Mouse (Mus musculus): ENCODE measurements around the gene 1700092M07Rik.

Gene 1700092M07Rik

DNA sequence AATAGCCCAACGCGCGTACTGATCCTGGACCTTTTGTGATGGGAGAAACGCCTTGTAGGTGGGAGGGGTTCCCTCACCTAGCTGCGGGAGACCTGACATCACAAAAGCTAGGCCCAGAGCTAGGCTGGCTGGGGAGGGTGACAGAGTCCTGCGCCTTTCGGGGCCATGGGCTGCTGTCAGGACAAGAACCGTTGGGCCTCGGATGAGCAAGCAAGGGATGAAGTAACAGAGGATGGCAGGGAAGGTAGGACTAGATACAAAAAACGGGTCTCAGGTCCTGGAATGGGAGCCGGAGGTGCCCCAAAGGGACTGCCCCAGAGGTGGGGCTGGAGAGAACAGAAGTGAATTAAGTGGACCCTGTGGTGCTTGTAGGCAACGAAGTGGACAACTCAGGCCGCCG is at the start of gene 1700092M07Rik:
1700092M07Rik (plus strand) TSS at position 116 of the 400 bp plus-strand sequence.
- DNase-seq = no peak

DNA sequence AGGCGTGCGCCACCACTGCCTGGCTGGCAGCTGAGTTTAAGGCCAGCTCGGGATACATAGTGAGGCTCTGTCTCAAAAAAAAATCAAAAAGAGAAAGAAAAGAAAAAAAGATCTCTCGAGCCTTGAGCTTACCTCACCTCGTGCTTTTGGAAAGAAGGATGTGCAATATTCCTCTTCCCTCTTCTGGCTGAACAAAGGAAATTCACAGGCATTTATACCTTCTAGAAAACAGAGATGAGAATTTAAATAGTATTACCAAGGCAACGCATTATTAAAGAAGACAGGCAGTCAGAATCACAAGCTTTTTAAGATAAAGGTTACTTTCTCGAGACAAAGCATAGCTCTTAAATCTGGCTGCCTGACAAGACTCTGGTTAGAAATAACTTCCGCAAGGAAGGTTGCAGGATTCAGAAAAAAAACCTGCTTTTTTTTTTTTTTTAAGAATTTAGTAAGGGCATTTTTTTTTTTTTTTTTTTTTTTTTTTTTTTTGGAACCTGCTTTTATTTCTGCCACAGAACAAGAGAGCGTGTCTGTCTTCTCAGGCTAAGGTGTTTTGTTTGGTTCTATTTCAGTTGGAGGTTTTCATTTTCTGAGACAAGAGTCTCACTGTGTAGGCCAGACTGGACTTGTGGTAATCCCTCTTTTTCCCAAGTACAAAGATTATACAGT is 48.5 kb upstream of the 1700092M07Rik start:
- DNase-seq = no peak

DNA sequence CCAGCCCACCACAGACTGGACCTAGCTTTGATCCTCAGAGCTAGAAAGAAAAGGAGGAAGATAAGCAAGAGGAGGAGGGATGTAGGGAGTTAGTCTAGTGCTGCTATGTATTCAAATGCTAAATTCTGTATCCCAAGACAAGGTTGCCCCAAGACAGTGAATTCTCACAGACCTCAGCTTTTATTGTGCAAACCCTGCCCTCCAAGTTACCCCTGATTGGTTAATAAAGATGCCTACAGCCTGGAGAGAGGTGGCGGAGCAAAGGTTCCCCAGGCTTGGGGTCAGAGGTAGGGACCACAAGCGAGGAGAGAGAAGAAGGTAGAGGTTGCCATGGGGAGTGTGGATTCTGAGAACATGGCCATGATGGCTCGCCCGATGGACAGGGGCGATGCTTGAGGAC is 47.8 kb upstream of the 1700092M07Rik start:
- no peak for DNase-seq

DNA sequence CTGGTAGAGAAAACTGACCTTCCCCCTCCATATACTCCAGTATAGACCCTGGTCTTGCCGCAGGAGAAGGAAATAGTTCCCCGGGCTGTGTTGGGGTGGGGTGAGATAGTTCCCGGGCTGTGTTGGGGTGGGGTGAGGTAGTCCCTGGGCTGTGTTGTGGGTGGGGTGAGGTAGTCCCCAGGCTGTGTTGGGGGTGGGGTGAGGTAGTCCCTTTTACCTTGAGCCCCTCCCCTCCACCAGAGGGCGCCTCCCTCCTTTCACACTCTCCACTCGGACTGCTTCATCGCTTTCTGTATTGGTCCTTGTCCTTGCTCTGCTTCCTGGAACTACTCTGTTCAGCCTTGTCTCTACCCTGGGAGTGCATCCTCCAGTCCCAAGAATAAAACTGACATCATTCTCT is 45.2 kb upstream of the 1700092M07Rik start:
- DNase-seq = peak; percentile 56 to 77

DNA sequence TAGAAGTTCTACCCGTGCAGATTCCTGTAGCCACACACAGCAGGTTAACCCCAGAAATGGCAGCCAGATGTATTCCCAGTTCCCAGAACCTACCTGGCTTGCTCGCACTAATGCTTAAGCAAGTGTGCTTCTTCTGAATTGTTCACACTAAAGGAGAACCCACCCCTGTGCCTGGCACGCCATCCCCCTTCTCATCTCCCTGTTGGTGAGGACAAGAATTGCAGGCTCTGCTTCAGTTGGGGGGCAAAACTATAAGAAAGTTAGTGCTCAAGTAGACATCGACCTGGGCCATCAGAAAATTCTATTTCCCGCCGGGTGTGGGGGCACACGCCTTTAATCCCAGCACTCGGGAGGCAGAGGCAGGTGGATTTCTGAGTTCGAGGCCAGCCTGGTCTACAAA is 40.9 kb upstream of the 1700092M07Rik start:
- no peak for DNase-seq

DNA sequence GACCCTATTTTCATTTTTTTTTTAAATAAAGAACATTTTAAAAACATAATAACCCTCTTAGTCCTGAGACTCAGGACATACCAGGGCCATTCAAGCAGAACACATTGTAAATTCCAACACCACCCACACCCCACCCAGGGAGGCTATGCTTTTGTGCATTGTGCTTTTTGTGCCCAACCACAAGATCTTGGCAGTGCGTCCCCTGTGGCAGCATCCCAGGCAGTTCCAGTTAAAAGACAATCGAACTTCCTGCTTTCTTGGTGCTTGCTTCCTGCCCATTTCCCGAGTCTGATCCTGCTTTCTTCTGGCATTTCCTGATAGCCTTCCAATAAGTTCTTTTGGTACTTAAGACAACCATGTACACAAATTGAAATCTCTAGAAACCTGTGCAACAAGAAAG is 38.1 kb upstream of the 1700092M07Rik start:
- DNase-seq = peak; percentile 50 to 66

DNA sequence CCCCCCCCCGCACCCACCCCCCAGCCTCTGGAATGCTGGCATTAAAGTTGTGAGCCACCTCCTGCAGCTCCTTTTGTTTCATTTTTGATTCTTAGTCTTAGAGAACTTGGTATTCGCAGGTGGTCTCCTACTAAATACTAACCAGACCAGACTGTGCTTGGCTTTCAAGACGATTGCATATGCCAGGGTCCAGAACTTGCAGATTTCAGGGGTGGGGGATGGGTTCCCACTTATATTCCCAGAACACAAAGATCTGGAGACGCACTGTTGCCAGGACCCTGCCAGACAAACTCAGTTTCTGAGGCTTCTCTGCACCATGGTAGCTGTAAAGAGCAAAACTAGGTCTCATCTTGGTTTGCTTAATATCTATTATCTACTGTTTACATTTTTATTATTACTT is 36.9 kb upstream of the 1700092M07Rik start:
- no peak for DNase-seq

DNA sequence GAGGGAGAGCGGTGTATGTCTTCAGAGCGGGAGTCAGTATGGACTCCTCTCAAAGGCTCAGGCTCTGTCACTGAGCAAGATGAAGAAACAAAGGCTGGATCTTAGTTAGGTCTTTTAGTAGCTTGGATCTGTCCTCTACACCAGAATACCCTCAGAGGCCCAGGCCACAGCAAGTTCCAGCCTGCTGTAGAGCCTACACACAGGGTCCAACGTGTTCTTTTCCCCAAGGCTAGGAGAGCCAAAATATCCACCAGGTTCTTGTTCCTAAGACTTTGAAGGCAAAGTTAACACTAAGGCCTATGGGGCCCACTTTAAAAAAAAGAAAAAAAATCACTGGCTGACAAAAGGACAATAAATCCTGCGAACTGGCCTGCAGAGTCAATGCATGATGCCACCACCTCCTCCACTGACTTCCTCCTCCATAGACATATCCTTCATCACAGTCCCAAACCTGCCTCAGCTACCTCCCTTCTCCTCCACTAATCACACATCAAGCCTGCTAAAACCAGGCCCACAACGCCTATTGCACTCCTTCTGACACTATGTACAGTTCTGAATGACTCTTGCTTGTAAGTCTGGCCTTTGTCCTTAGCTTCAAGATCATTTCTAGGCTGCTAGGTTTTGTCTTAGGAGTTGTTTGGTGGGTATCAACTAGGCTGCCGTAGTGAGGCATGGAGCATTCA is 35.4 kb upstream of the 1700092M07Rik start:
- DNase-seq = no peak

DNA sequence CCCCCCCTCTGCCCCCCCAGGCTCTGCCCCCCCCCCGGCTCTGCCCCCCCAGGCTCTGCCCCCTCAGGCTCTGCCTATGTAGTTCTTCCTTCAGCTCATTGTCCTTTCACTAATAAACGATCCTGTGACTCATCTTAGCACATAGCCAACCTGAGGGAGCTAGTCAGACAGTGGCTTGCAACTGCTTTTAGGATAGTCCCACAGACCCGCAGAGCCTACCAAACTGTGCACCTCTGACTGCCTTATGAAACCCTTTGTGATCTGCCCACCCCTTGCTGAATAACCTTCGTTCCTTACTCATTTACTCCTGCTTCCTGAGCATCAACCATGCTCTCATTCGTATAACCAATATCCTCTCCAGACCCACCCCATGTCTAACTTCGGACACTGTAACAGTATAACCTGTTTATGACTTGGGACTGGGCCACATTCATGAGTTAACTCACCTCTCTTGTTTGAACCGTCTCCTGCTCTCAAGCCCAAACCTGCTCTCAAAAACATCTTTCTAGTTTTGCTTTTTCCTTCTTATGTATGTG is 34.3 kb upstream of the 1700092M07Rik start:
- no peak for DNase-seq

DNA sequence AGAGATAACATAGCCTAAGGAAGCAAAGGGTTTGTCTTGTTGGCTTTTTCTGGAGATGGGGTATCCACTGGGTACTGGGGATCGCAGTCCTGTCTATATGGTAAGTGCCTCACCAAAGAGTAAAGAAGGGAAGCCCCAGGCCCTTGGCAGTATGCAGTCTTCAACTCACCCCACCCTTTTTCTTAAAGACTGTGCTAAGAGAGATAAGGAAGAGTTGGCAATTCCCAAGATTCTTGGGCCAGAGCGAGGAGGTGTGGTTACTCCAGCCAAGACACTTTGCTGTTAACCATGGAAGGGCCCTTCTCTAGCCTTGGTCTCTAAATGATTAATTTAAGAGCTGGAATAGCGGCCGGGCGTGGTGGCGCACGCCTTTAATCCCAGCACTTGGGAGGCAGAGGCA is 33.6 kb upstream of the 1700092M07Rik start:
- no peak for DNase-seq

DNA sequence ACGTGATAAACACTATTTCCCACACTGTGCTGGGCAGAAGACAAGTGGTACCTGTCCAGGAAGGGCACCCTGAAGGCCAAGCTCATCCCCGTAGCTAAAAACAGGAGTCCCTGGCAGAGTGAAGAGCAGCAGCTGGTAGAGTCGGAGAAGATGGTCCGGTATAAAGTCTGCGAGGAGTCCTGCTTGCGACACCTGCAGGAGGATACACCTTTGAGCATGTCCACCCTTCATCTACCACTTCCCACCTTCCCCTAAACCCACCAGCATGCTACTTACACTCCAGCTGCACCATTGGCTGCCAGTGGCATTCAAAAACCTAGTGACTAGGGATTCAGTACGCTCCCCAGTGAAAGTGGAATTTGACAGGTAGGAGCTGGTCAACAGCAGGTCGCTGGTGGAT is 31.6 kb upstream of the 1700092M07Rik start:
- no peak for DNase-seq

DNA sequence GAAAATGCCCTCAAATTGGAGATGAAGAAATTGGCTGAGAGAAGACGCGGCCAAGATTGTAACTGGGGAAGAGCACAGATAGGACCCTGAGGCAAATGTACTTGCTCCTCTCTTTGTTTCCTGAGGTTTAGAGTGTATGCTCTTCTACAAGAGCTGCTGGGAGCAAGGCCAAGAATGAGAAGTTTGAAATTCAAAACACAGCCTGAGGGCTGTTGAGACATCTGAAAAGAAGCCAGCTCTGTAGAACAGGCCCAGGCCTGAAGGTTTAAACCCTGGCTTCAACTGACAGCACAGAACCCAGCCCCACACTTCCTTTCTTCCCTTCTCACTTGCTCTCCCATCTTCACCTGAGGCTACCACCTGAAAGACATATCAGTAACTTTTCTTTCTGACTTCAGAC is 30.5 kb upstream of the 1700092M07Rik start:
- DNase-seq = no peak

DNA sequence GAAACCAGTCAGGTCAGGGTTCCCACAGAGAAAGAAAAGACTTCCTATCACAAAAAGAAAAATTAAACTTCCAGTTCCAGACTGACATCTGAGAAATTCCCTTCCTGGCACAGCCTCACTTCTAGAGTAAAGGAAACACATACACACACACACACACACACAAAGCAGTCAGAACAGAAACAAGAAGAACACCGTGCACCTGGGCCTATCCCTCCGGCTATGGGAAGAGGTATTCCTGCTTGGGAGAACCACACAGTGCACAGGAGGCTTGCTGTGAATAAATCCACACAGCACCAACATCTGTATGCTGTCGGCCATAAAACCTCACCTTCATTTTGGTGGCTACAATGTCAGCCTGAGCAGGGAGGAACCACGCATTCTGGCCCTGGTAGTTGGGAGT is 29.0 kb upstream of the 1700092M07Rik start:
- no peak for DNase-seq

DNA sequence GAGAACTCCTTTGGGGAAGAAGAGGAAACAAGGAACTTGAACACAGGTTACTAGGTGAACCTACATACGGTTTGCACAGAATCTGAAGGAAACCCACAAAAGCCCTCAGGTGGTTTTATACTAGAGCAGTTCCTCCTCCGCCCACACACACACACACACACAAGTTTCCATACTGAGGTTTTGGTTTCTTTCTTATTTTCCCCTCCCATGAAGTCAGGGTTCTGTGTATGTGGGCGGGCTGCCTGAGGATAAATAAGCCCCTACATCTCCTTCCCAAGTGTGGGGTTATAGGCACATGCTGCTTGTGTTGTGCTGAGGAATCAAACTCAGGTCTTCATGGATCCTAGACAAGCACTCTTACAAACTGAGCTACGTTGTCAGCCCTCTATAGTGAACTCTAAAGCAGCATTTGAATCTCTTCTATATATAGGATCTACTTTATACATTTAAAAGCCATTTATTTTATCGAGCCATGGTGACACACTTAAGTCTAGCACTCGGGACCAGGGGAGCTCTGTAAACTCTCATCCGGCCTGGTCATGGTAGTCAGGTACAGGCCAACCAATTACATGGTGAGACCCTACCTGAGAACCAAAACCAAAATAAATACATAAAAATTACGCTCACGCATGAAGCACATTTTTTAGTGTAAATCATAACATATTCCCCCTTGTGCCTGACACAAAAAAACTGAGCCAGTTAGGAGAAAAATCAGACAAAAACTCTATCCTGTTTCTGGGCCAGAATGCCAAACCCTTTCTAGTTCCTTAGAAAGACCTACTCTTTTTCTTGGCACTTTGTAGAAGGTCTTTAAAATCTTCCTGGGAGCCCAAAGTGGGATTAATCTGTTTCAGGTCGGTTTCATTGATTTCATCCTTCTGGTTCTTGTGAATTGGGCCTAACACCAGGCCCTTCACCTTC is 28.3 kb upstream of the 1700092M07Rik start:
- no peak for DNase-seq

DNA sequence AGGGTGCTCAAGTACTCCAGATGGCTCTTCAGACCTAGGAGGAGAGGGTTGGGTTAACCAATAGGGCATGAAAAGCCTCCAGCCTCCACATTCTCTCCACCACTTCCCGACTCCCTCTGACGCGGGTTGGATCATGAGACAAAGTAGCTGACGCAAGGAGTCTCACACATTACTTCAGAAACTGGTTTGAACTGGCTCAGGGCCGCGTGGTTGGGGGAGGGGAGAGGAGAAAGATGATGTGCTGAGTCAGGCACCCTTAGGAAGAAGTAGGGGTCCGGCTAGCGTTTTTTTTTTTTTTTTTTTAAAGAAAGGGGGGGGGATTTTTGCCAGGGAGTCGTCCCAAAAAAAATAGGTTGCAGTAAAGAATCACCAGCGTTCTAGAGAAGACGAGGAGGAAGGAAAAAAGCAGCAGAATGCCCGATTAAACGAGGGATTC is 27.6 kb upstream of the 1700092M07Rik start:
- peak; percentile 86 to 87 for DNase-seq

DNA sequence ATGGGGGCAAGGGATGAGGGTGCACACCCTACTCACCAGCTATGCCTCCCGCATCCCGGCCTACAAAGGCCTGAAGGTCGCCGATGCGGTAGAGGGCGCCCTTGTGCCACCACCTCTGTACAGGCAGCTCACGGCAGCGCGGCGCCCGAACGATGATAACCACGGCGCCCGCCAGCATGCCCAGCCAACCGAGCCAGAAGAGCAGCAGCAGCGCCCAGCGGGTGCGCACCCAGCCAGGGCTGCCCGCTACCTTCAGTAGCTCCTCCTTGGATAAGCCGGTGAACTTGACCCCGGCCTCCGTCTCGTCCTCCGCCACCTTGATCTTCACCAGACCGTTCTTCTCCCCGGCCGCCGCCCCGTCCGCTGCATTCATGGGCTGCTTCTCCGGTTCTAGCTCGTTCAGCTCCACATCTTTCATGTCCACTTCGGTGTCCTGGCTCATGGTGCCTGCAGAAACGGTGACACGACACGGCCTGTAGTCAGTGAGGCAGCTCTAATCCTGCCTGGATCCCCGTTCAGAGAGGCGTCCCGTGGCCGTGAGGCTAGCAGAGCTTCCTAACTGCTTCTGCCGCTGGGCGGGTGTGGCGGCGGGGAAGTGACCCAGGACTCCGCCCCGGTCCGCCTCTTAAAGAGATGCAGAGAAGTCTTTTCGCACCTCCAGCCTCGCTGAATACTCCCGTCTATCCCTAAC is 27.1 kb upstream of the 1700092M07Rik start:
- DNase-seq = peak; percentile 92 to 96

DNA sequence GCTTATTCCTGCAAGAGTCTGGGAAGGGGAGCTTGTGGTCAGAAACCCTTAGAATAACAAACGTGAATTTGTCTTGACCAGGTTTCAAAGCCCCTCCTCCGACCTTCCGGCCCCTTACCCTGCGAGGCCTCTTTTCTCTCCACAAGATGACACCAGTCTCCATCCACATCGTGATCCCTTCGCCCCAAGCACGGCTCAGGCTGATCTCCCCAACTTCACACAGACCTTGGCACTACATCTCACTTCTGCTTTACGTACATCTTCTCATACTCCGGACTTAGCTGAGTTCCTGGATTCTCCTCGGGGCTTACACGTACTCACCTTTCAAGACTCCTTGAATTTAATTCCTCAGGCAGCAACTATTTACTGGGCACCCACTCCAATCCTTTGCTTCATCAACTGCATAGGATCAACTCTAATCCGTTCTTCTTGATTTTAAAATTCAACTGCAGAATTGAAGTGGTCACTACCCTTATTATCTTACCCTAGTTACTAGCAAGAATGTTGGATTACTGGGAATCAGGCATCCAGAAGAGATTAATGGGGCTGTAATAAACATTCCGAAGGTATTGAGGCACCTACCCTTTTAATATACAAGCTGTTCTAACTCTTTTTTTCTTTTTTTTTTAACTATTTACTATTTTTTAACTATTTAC is 26.4 kb upstream of the 1700092M07Rik start:
- DNase-seq = no peak

DNA sequence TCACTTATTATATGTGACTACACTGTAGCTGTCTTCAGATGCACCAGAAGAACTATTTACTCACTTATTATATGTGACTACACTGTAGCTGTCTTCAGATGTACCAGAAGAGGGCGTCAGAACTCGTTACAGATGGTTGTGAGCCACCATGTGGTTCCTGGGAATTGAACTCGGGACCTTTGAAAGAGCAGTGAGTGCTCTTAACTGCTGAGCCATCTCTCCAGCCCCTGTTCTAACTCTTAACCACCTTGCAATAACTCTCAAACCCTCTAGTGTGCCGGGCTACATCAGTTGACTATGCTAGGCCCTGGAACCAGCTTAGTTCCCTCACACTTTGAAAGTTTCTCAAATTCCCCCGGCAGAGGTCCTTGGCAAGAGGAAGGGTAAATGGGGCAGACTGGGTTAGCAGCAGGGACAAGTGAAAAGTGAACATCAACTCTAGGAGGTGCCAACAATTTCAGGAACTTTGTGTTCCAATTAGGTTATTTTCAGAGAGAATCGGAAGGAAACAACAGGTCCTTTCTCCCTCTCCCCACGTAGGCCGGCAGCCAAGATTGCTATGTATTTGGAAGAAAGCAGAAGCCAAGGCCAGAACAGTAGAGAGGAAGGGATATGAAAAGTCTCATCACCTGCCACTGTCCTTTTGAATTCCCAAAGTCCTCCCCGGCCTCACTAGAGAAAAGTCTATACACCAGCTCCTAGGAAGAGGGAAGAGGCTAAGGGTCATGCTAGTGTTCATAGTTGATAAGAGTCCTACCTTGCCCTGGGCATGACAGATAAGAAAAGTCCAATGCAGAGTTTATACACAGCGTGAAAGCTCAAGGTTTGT is 25.7 kb upstream of the 1700092M07Rik start:
- peak in 1 of 2 experiments; percentile 35 for DNase-seq

DNA sequence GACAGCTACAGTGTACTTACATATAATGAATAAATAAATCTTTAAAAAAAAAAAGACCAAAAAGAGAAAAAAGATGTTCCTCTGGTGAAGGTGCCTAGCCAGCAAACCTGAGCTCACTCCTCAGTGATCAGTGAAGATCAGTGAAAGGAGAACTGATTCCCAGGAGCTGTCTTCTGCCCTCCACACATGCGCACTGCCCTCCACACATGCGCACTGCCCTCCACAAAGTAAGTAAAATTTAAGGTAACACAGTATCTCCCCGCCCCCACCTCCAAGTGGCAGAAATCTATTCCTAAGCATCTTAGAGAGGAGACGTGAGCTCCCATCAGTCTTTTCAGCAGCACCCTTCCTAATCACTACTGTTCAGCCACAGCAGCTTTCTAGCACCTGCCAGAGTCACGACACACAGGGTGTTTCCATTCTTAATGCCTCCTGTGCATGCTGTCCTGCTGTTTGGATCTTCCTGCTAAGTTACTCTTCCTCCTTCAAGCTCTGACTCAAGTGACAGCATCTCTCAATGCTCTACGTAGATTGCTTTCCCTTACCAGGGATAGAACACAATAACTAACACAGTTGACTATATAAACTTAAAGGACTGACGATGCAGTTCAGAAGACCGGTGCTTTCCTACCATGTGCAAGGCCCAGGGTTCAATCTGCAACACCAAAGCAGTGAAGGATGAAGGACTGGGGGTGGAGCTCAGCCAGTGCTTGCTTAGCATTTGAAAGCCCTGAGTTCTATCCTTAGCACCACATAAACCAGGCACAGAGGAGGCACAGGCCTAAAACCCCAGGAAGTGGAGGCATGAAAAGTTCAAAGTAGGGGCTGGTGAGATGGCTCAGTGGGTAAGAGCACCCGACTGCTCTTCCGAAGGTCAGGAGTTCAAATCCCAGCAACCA is 24.4 kb upstream of the 1700092M07Rik start:
- DNase-seq = no peak

All from kidney, adult 8-10 months (tissue).